In the genomic region with DNA sequence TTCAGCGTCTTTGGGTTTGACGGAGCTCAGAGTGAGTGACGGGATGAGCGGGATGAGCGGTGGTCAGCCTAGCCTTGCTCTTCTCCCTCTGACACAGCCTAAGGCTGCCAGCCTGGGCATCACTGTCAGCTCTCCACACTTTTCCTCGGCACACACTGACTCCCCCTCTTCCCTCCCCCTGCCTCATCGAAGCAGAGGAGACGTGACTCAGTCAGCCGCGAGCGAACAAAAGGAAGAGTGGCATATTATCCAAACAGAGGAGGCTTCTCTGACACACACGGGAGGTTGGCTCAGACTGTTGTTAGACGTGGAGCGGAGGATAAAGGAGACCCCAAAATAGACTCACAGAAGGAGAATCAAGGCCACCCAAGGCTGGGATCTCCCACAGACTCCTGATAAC, we compare ENCODE assay signal across 18 mouse cellular contexts.
A peak's percentile ranks its signal among the peaks of the same experiment; 100 is the strongest.
DNase-seq lines count a peak whose midpoint lies in the region; ATAC-seq and TF ChIP-seq lines count a peak whose summit lies in the region.
"Had no signal": no experiment of that assay in that cellular context is flagged by ENCODE, and none has a peak within 500 bp of the region (broad histone marks: within the 10 kb centered on the region; RNA-seq: fewer than 3 reads in every experiment).

No protein-coding gene starts in this region.

- H3K4me1 ChIP-seq in forebrain, embryonic 13.5 days: 0 out of 2 replicates have a peak, but pooled peaks cover 3% of the 10 kb centered on the region
- H3K4me1 ChIP-seq in forebrain, embryonic 10.5 days: peaks cover 28% of the 10 kb centered on the region
- peaks cover 13% of the 10 kb centered on the region for H3K4me1 ChIP-seq in hindbrain, embryonic 13.5 days (replicated peaks)
- H3K4me1 ChIP-seq in midbrain, postnatal 0 days (ENCODE audit: insufficient read depth, low read length): no peaks in the 10 kb centered on the region
- H3K4me1 ChIP-seq in kidney, embryonic 15.5 days: peaks cover 23% of the 10 kb centered on the region
- H3K4me1 ChIP-seq: limb, embryonic 15.5 days; stomach, embryonic 15.5 days had no signal

- no peak for DNase-seq in forebrain, embryonic 10.5 days (ENCODE audit: extremely low spot score, low spot score)
- peak; percentile 21 to 34 for DNase-seq in layer of hippocampus, postnatal 36 days
- no peak for DNase-seq in layer of hippocampus, postnatal 10 days (ENCODE audit: low spot score in 2 of 2)
- DNase-seq in midbrain, postnatal 0 days (ENCODE audit: low spot score): no peak
- no peak for DNase-seq in thymus, postnatal 10 days (ENCODE audit: low spot score in 2 of 2)
- DNase-seq: cerebellum, adult 18-20 months; gastrocnemius, postnatal 10 days; heart, postnatal 4 days; kidney, adult 2 months; lung, adult 18-20 months; thymus, postnatal 25 days had no signal

- no peak overlapping the region for H3K27ac ChIP-seq in forebrain, embryonic 13.5 days
- H3K27ac ChIP-seq in forebrain, embryonic 10.5 days: no peak overlapping the region
- H3K27ac ChIP-seq in hindbrain, embryonic 13.5 days: no peak overlapping the region
- no peak overlapping the region for H3K27ac ChIP-seq in midbrain, postnatal 0 days (ENCODE audit: low read depth, low read length)
- no peak overlapping the region for H3K27ac ChIP-seq in kidney, embryonic 15.5 days
- H3K27ac ChIP-seq: limb, embryonic 15.5 days; stomach, embryonic 15.5 days had no signal

- no peaks in the 10 kb centered on the region for H3K36me3 ChIP-seq in forebrain, embryonic 13.5 days (ENCODE audit: poor library complexity, severe bottlenecking)
- H3K36me3 ChIP-seq in forebrain, embryonic 10.5 days (replicated peaks): no peaks in the 10 kb centered on the region
- no peaks in the 10 kb centered on the region for H3K36me3 ChIP-seq in hindbrain, embryonic 13.5 days
- no peaks in the 10 kb centered on the region for H3K36me3 ChIP-seq in midbrain, postnatal 0 days (ENCODE audit: insufficient read depth, low read length)
- H3K36me3 ChIP-seq in kidney, embryonic 15.5 days: no peaks in the 10 kb centered on the region
- H3K36me3 ChIP-seq: limb, embryonic 15.5 days; stomach, embryonic 15.5 days had no signal

- ATAC-seq in forebrain, embryonic 13.5 days: 0 out of 2 replicates have a peak, but pooled peaks have one; percentile 19
- no peak for ATAC-seq in hindbrain, embryonic 13.5 days (ENCODE audit: low FRiP score)
- 0 out of 2 replicates have a peak, but pooled peaks have one; percentile 10 for ATAC-seq in midbrain, postnatal 0 days (ENCODE audit: low FRiP score)
- no peak for ATAC-seq in kidney, embryonic 15.5 days (replicated peaks; ENCODE audit: low FRiP score)

- no peak overlapping the region for H3K4me3 ChIP-seq in forebrain, embryonic 13.5 days
- H3K4me3 ChIP-seq in forebrain, embryonic 10.5 days: no peak overlapping the region
- no peak overlapping the region for H3K4me3 ChIP-seq in hindbrain, embryonic 13.5 days
- H3K4me3 ChIP-seq in midbrain, postnatal 0 days (ENCODE audit: low read depth, low read length): no peak overlapping the region
- no peak overlapping the region for H3K4me3 ChIP-seq in kidney, embryonic 15.5 days (replicated peaks)
- H3K4me3 ChIP-seq: limb, embryonic 15.5 days; myocyte; stomach, embryonic 15.5 days had no signal

- WGBS in forebrain, embryonic 13.5 days: 45% methylated on average over 14 of the region's 14 CpGs
- 64% methylated on average over 14 of the region's 14 CpGs for WGBS in forebrain, embryonic 10.5 days
- WGBS in hindbrain, embryonic 13.5 days: 27% methylated on average over 14 of the region's 14 CpGs
- WGBS in midbrain, postnatal 0 days: 26% methylated on average over 14 of the region's 14 CpGs
- 50% methylated on average over 14 of the region's 14 CpGs for WGBS in kidney, embryonic 15.5 days

- no peak for TF ChIP-seq CTCF in midbrain, postnatal 0 days (IDR thresholded peaks at IDR 0.05)

- H3K9me3 ChIP-seq in forebrain, embryonic 13.5 days (replicated peaks): no peaks in the 10 kb centered on the region
- no peaks in the 10 kb centered on the region for H3K9me3 ChIP-seq in forebrain, embryonic 10.5 days
- no peaks in the 10 kb centered on the region for H3K9me3 ChIP-seq in hindbrain, embryonic 13.5 days
- H3K9me3 ChIP-seq in midbrain, postnatal 0 days (ENCODE audit: low read length): no peaks in the 10 kb centered on the region
- H3K9me3 ChIP-seq in kidney, embryonic 15.5 days (replicated peaks): no peaks in the 10 kb centered on the region
- H3K9me3 ChIP-seq: limb, embryonic 15.5 days; stomach, embryonic 15.5 days had no signal

- H3K4me2 ChIP-seq in forebrain, embryonic 13.5 days: no peak overlapping the region
- H3K4me2 ChIP-seq in hindbrain, embryonic 13.5 days: no peak overlapping the region
- H3K4me2 ChIP-seq in midbrain, postnatal 0 days (ENCODE audit: low read depth, low read length, poor library complexity, severe bottlenecking): no peak overlapping the region
- H3K4me2 ChIP-seq in kidney, embryonic 15.5 days: no peak overlapping the region
- H3K4me2 ChIP-seq: heart, embryonic 11.5 days; limb, embryonic 15.5 days; stomach, embryonic 15.5 days had no signal

- H3K27me3 ChIP-seq in forebrain, embryonic 13.5 days: no peaks in the 10 kb centered on the region
- no peaks in the 10 kb centered on the region for H3K27me3 ChIP-seq in forebrain, embryonic 10.5 days (ENCODE audit: poor library complexity, severe bottlenecking)
- no peaks in the 10 kb centered on the region for H3K27me3 ChIP-seq in hindbrain, embryonic 13.5 days
- no peaks in the 10 kb centered on the region for H3K27me3 ChIP-seq in midbrain, postnatal 0 days (ENCODE audit: insufficient read depth, low read length)
- no peaks in the 10 kb centered on the region for H3K27me3 ChIP-seq in kidney, embryonic 15.5 days
- H3K27me3 ChIP-seq: limb, embryonic 15.5 days; stomach, embryonic 15.5 days had no signal

- no peak overlapping the region for H3K9ac ChIP-seq in forebrain, embryonic 13.5 days
- H3K9ac ChIP-seq in hindbrain, embryonic 13.5 days: peak overlapping the region; percentile 40; the same call in 1 of the 2 replicates
- H3K9ac ChIP-seq in midbrain, postnatal 0 days (replicated peaks; ENCODE audit: low read length, poor library complexity, severe bottlenecking): no peak overlapping the region
- no peak overlapping the region for H3K9ac ChIP-seq in kidney, embryonic 15.5 days
- H3K9ac ChIP-seq: limb, embryonic 15.5 days; stomach, embryonic 15.5 days had no signal

Comparison
In these comparisons a context has a peak if more than half of its experiments do, and no peak if none do; other contexts are left out.
1. DNase-seq: peak in layer of hippocampus, postnatal 36 days (2 of 2); none in forebrain, embryonic 10.5 days (single experiment), layer of hippocampus, postnatal 10 days (0 of 2), midbrain, postnatal 0 days (single experiment) and thymus, postnatal 10 days (0 of 2).
2. ATAC-seq: peak in forebrain, embryonic 13.5 days (single experiment) and midbrain, postnatal 0 days (single experiment); none in hindbrain, embryonic 13.5 days (single experiment) and kidney, embryonic 15.5 days (single experiment).